Mouse (Mus musculus): ENCODE results near the gene H2afz.

DNA sequence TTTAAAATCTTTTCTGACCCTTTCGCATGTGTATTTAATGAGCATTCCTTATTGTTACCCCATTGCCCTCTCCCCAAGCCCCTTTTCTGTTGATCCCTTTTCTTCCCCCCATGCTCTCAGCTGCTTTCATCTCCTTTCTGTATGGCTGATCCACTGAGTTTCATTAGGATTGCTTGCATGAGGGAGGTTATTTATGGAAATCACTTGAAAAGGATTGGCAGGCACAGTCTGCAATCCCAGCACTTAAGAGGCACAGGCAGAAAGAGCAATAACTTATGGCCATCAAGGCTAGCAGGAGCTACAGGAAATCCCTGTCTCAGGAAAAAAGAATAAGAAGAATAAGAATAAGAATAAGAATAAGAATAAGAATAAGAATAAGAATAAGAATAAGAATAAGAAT lies 27.7 kb upstream of the H2afz start:
- TF ChIP-seq CTCF (conservative IDR thresholded peaks at IDR 0.05; ENCODE audit: low read length) (no peak), POU5F1 (IDR thresholded peaks at IDR 0.05; ENCODE audit: borderline replicate concordance, low read length) (no peak)

Measured in E14TG2a.4 (cell line).